Mouse (Mus musculus): Measurements from ENCODE around the gene Ttyh3. TPM values are rescaled to one million over a fixed set of nuclear protein-coding genes. Genes with fewer than 3 reads are reported as not detected.
A peak's percentile ranks its signal among the peaks of the same experiment; 100 is the strongest.
"Not testable (repeated sequence)": the region's sequence is repeated elsewhere in the genome, so short reads cannot be mapped to it uniquely, and the experiment has no call there.

Ttyh3 gene
- polyA plus RNA-seq, 1 experiment from 2014 or later, result 42.8 TPM

DNA sequence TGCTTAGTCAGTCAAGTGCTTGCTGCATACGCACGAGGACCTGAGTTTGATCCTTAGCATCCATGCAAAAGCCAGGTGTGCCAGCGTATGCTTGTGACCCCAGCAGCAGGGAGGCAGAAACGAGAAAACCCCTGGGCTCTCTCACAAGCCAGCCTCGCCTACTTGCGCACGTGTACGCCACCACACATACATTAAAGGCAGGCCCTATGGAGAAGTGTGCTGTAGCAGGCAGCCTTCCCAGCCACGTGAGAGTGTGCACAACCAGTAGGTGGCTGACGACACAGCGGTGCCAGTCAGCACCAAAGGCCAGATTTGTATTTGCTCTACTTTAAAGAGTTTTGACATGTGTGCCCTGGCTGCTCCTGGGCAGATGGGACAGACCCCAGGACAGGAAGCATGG is 26.8 kb upstream of the Ttyh3 start:
- ATAC-seq (replicated peaks; ENCODE audit: insufficient number of reproducible peaks, low FRiP score, low TSS enrichment, low read depth), result no peak
- H3K4me3 ChIP-seq (ENCODE audit: low read depth, low read length), result no peak overlapping the region

DNA sequence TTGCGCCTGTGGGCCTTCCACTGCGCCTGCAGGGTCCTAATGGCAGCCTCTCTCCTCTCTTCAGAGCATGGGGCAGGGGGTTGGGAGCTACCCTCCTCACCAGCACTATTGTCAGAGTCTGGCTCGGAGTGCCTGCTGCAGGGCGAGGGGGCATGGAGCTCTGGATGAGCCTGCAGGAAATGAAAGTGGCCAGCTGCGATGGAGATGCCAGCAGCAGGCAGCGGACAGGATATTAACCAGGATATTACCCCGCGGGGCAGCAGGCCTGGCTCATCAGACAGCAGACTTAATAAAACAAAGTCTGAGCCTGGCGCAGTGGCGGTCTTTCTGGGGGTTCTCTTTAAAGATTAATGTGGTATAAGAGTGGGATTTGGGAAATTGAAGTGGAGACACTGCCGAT is 26.2 kb upstream of the Ttyh3 start:
- H3K4me1 ChIP-seq (ENCODE audit: control insufficient read depth, insufficient read depth, low read length), result no peaks in the 10 kb centered on the region
- H3K27ac ChIP-seq (replicated peaks; ENCODE audit: low read depth, low read length), result no peak overlapping the region
- no peak for ATAC-seq (replicated peaks; ENCODE audit: insufficient number of reproducible peaks, low FRiP score, low TSS enrichment, low read depth)
- WGBS, result 85% methylated on average over 11 of the region's 11 CpGs
- no peak overlapping the region for H3K4me3 ChIP-seq (ENCODE audit: low read depth, low read length)
- no peak overlapping the region for H3K9ac ChIP-seq (replicated peaks; ENCODE audit: low read length)
- H3K27me3 ChIP-seq (ENCODE audit: control insufficient read depth, insufficient read depth, low read length), result no peaks in the 10 kb centered on the region
- H3K4me2 ChIP-seq (ENCODE audit: low read depth, low read length), result no peak overlapping the region
- no peaks in the 10 kb centered on the region for H3K9me3 ChIP-seq (replicated peaks; ENCODE audit: control insufficient read depth, low read length)
- DNase-seq (ENCODE audit: low spot score), result no peak
- H3K36me3 ChIP-seq (replicated peaks; ENCODE audit: control insufficient read depth, insufficient read depth, low read depth, low read length), result no peaks in the 10 kb centered on the region

More for the DNA sequence above, 26.8 kb upstream of the Ttyh3 start:
- H3K9ac ChIP-seq (replicated peaks; ENCODE audit: low read length), result no peak overlapping the region
- H3K36me3 ChIP-seq (replicated peaks; ENCODE audit: control insufficient read depth, insufficient read depth, low read depth, low read length), result no peaks in the 10 kb centered on the region
- H3K4me1 ChIP-seq (ENCODE audit: control insufficient read depth, insufficient read depth, low read length), result no peaks in the 10 kb centered on the region
- no peaks in the 10 kb centered on the region for H3K9me3 ChIP-seq (replicated peaks; ENCODE audit: control insufficient read depth, low read length)
- H3K4me2 ChIP-seq (ENCODE audit: low read depth, low read length), result no peak overlapping the region
- WGBS, result 86% methylated on average over 11 of the region's 11 CpGs
- no peak for DNase-seq (ENCODE audit: low spot score)
- H3K27ac ChIP-seq (replicated peaks; ENCODE audit: low read depth, low read length), result no peak overlapping the region
- no peaks in the 10 kb centered on the region for H3K27me3 ChIP-seq (ENCODE audit: control insufficient read depth, insufficient read depth, low read length)

DNA sequence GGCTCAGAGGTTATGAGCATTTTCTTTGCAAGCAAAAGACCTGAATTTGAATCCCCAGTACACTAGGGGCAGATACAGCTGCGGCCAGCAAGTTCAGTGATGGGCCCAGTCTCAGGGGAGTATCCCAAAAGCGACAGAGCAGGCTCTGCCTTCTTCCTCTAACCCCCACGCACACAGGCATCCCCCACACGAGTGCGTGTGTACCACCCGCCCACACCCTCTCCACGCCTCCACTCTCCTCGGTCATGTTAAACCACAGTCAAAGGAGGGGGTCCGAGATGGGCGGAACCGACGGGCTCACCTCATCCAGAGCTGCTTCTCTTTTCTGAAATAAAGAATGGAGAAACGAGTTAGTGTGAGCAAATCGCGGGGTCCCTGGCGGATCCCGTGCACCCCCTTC is 25.2 kb upstream of the Ttyh3 start:
- no peak for ATAC-seq (replicated peaks; ENCODE audit: insufficient number of reproducible peaks, low FRiP score, low TSS enrichment, low read depth)
- DNase-seq (ENCODE audit: low spot score), result no peak

DNA sequence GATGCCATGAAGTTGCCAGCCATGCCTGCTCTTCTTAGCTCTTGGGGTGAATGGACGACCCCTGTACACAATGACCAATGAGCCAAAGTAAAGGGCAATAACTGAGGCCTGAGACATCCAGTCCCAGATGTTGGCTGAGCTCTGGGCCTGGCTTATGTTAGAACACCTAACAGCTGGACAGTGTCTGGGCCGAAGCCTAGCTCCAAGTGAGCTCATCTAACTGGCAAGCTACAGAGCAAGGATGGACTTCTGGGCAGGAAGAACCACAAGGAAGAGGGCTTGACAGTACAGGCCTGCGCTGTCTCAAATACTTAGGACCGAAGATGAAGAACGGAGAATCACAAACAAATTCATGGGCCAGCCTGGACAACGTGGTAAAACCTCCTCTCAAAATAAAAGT is 23.8 kb upstream of the Ttyh3 start:
- not testable (repeated sequence) for H3K27me3 ChIP-seq (ENCODE audit: control insufficient read depth, insufficient read depth, low read length); H3K4me3 ChIP-seq (ENCODE audit: low read depth, low read length); H3K4me1 ChIP-seq (ENCODE audit: control insufficient read depth, insufficient read depth, low read length); H3K9ac ChIP-seq (replicated peaks; ENCODE audit: low read length); H3K36me3 ChIP-seq (replicated peaks; ENCODE audit: control insufficient read depth, insufficient read depth, low read depth, low read length); H3K4me2 ChIP-seq (ENCODE audit: low read depth, low read length); H3K27ac ChIP-seq (replicated peaks; ENCODE audit: low read depth, low read length); DNase-seq (ENCODE audit: low spot score); H3K9me3 ChIP-seq (replicated peaks; ENCODE audit: control insufficient read depth, low read length); ATAC-seq (replicated peaks; ENCODE audit: insufficient number of reproducible peaks, low FRiP score, low TSS enrichment, low read depth)
- 92% methylated on average over 6 of the region's 6 CpGs for WGBS

More for the DNA sequence above, 25.2 kb upstream of the Ttyh3 start:
- no peak overlapping the region for H3K27ac ChIP-seq (replicated peaks; ENCODE audit: low read depth, low read length)
- H3K27me3 ChIP-seq (ENCODE audit: control insufficient read depth, insufficient read depth, low read length), result no peaks in the 10 kb centered on the region
- WGBS, result 89% methylated on average over 17 of the region's 17 CpGs
- no peaks in the 10 kb centered on the region for H3K4me1 ChIP-seq (ENCODE audit: control insufficient read depth, insufficient read depth, low read length)
- H3K9ac ChIP-seq (replicated peaks; ENCODE audit: low read length), result no peak overlapping the region
- no peaks in the 10 kb centered on the region for H3K9me3 ChIP-seq (replicated peaks; ENCODE audit: control insufficient read depth, low read length)
- H3K36me3 ChIP-seq (replicated peaks; ENCODE audit: control insufficient read depth, insufficient read depth, low read depth, low read length), result no peaks in the 10 kb centered on the region
- no peak overlapping the region for H3K4me2 ChIP-seq (ENCODE audit: low read depth, low read length)
- no peak overlapping the region for H3K4me3 ChIP-seq (ENCODE audit: low read depth, low read length)

DNA sequence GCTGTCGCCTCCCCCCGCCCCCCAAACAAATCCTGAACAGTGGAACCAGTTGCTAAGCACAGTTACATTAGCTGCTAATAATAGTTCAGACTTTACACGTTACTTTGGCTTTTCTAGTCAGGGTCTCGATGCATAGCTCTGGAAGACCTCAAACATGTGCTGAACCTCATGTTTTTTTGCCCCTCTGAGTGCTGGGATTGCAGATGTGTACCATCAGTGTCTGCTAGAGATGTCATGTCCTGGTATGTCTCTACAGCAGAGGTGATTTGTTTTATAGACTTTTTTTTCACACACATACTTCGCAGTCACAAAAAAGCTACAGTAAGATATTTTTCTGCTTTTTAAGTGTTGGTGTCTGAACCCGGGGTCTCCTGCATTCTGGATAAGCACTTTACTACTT is 23.3 kb upstream of the Ttyh3 start:
- H3K36me3 ChIP-seq (replicated peaks; ENCODE audit: control insufficient read depth, insufficient read depth, low read depth, low read length), result peaks cover 3% of the 10 kb centered on the region; the same call in 1 of the 2 replicates
- no peak for DNase-seq (ENCODE audit: low spot score)
- H3K27me3 ChIP-seq (ENCODE audit: control insufficient read depth, insufficient read depth, low read length), result no peaks in the 10 kb centered on the region
- no peaks in the 10 kb centered on the region for H3K4me1 ChIP-seq (ENCODE audit: control insufficient read depth, insufficient read depth, low read length)
- no peaks in the 10 kb centered on the region for H3K9me3 ChIP-seq (replicated peaks; ENCODE audit: control insufficient read depth, low read length)
- H3K9ac ChIP-seq (replicated peaks; ENCODE audit: low read length), result no peak overlapping the region
- H3K4me2 ChIP-seq (ENCODE audit: low read depth, low read length), result no peak overlapping the region
- no peak for ATAC-seq (replicated peaks; ENCODE audit: insufficient number of reproducible peaks, low FRiP score, low TSS enrichment, low read depth)
- no peak overlapping the region for H3K27ac ChIP-seq (replicated peaks; ENCODE audit: low read depth, low read length)
- H3K4me3 ChIP-seq (ENCODE audit: low read depth, low read length), result no peak overlapping the region
- WGBS, result 88% methylated on average over 6 of the region's 6 CpGs

DNA sequence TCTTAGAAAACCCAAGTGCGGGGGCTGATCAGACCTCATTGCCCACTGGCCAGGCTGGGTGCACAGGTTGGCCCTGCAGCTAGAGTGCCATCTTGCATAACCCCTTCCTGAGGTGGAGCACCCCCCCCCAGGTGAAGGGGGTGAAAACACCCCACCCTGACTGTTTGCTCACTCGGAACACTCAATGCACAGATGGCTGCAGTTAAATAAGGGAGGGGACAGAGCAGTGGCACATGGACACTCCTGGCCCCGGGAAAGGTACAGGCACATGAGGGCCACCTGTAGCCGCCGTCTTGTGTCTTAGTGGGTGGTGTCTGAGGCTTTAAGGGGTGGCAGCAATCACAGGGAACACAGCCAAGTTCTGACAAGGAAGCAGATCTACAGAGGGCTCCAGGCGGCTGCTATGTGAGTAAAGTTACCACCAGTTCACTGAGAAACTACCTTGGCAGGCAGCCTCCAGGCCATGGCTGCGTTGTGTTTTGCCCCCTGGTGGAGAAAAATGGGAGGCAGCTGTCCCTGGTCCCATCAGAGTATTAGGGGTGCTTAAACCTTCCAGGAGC is 14.9 kb upstream of the Ttyh3 start:
- H3K36me3 ChIP-seq (replicated peaks; ENCODE audit: control insufficient read depth, insufficient read depth, low read depth, low read length), result peaks cover 1% of the 10 kb centered on the region; the same call in 1 of the 2 replicates
- no peaks in the 10 kb centered on the region for H3K27me3 ChIP-seq (ENCODE audit: control insufficient read depth, insufficient read depth, low read length)
- DNase-seq (ENCODE audit: low spot score) (peak; percentile 68), ATAC-seq (replicated peaks; ENCODE audit: insufficient number of reproducible peaks, low FRiP score, low TSS enrichment, low read depth) (no peak)
- H3K9ac ChIP-seq (replicated peaks; ENCODE audit: low read length), result no peak overlapping the region
- H3K4me2 ChIP-seq (ENCODE audit: low read depth, low read length), result no peak overlapping the region
- H3K4me3 ChIP-seq (ENCODE audit: low read depth, low read length), result no peak overlapping the region
- no peaks in the 10 kb centered on the region for H3K9me3 ChIP-seq (replicated peaks; ENCODE audit: control insufficient read depth, low read length)
- H3K27ac ChIP-seq (replicated peaks; ENCODE audit: low read depth, low read length), result no peak overlapping the region
- no peaks in the 10 kb centered on the region for H3K4me1 ChIP-seq (ENCODE audit: control insufficient read depth, insufficient read depth, low read length)
- 61% methylated on average over 7 of the region's 7 CpGs for WGBS

DNA sequence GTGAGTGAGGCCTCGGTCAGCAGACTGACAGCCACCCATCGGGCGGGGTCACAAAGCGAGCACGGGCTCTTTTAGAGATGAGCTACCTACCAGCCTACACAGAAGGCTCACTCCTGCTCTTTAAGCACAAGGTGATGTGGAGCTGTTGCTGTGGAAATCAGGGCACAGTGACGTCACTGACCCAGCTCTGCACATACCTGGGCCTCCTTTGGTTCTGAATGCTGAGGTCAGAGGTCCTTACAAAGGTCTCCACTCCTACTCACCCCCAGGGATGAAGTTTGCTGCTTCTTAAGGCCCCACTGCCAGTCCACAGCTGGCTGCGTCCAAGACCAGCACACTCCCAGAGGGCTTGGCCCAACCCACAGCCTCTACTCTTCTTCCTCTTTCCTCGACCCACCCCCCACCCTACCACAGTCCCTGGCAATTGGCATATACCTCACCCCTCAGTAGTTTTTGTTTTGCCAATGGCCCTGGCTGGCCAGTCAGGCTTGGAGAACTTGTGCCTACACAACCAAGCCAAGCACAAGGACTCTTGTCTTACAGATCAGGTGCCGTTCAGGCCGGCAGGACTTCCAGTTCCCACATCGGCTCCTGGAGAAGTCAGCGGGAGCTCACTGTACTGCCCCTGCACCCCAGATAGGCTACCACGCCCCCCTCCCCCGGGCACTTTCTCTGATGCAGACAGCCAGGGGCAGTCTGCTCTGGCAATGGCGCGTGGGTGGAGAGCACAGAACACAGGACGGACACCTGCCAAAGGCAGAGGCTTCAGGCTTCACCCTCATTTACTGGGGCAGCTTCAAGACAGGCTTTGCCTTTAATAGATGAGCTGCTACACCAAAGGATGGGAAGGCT is 14.1 kb upstream of the Ttyh3 start:
- DNase-seq (ENCODE audit: low spot score), result no peak
- no peak overlapping the region for H3K27ac ChIP-seq (replicated peaks; ENCODE audit: low read depth, low read length)
- H3K27me3 ChIP-seq (ENCODE audit: control insufficient read depth, insufficient read depth, low read length), result no peaks in the 10 kb centered on the region
- H3K4me2 ChIP-seq (ENCODE audit: low read depth, low read length), result no peak overlapping the region
- H3K9ac ChIP-seq (replicated peaks; ENCODE audit: low read length), result no peak overlapping the region
- no peak overlapping the region for H3K4me3 ChIP-seq (ENCODE audit: low read depth, low read length)
- 64% methylated on average over 17 of the region's 17 CpGs for WGBS
- no peaks in the 10 kb centered on the region for H3K36me3 ChIP-seq (replicated peaks; ENCODE audit: control insufficient read depth, insufficient read depth, low read depth, low read length)
- ATAC-seq (replicated peaks; ENCODE audit: insufficient number of reproducible peaks, low FRiP score, low TSS enrichment, low read depth), result no peak
- no peaks in the 10 kb centered on the region for H3K4me1 ChIP-seq (ENCODE audit: control insufficient read depth, insufficient read depth, low read length)
- no peaks in the 10 kb centered on the region for H3K9me3 ChIP-seq (replicated peaks; ENCODE audit: control insufficient read depth, low read length)

DNA sequence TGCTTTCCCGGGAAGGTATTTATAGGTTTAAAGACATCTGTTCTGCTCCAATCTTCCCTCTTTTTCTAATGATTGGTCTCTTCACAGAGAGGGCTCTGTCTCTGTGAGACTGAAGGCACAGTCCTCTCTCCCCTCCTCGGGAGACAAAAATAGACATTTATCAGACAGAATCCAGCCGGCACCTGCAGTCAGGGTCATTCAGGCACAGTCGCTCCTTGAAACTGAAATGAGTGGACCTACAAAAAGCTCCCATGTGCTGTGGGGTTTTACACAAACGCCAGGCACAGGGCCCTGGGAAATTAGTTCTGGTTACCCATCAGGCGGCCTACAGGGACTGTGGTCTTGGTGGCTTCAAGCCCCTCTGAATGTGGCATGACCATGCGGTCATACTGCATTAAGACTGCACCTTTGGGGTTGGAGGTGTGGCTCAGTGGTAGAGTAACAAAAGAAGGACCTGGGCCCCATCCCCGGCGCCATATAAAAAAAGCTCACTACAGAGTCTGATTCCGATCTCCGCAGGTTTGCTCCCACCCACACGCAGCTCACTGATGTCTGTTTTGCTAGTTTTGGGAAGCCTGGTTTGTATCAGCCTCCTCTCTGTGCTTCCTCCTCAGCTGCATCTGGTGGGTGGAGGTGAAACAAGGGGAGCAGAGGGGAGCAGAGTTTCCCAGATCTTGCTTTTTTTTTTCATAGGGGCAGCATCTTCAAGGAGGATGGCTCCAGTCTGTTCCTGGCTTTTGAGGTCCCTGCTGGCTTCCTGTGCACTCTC is 13.2 kb upstream of the Ttyh3 start:
- Histone ChIP-seq H3K4me2 (ENCODE audit: low read depth, low read length) (no peak overlapping the region), H3K27me3 (ENCODE audit: control insufficient read depth, insufficient read depth, low read length) (no peaks in the 10 kb centered on the region), H3K27ac (replicated peaks; ENCODE audit: low read depth, low read length) (no peak overlapping the region), H3K9ac (replicated peaks; ENCODE audit: low read length) (no peak overlapping the region), H3K4me1 (ENCODE audit: control insufficient read depth, insufficient read depth, low read length) (no peaks in the 10 kb centered on the region), H3K9me3 (replicated peaks; ENCODE audit: control insufficient read depth, low read length) (no peaks in the 10 kb centered on the region), H3K4me3 (ENCODE audit: low read depth, low read length) (no peak overlapping the region), H3K36me3 (replicated peaks; ENCODE audit: control insufficient read depth, insufficient read depth, low read depth, low read length) (no peaks in the 10 kb centered on the region)
- WGBS, result 72% methylated on average over 12 of the region's 12 CpGs
- no peak for ATAC-seq (replicated peaks; ENCODE audit: insufficient number of reproducible peaks, low FRiP score, low TSS enrichment, low read depth)
- no peak for DNase-seq (ENCODE audit: low spot score)

All from embryonic facial prominence, embryonic 11.5 days (tissue).